Mouse (Mus musculus) bone marrow macrophage, adult 2 months (primary cell): Measurements from ENCODE around the gene Rock2.

Source experiments
- CTCF ChIP-seq: IDR thresholded peaks from 2 replicates; pipeline ENCODE4 v1.5.1; 2012; ENCODE audit warnings: low read depth, mild to moderate bottlenecking, low read length, moderate library complexity
- POLR2A ChIP-seq: IDR thresholded peaks from 2 replicates; pipeline ENCODE4 v1.6.1; 2012; ENCODE audit warnings: mild to moderate bottlenecking, low read depth, low read length, borderline replicate concordance

- TF ChIP-seq POLR2A (no peak), CTCF (no peak)
Measured at GRCm38 (mm10) chr12:16855632-16856305, 38.9 kb upstream of the Rock2 start.
